In the genomic region with DNA sequence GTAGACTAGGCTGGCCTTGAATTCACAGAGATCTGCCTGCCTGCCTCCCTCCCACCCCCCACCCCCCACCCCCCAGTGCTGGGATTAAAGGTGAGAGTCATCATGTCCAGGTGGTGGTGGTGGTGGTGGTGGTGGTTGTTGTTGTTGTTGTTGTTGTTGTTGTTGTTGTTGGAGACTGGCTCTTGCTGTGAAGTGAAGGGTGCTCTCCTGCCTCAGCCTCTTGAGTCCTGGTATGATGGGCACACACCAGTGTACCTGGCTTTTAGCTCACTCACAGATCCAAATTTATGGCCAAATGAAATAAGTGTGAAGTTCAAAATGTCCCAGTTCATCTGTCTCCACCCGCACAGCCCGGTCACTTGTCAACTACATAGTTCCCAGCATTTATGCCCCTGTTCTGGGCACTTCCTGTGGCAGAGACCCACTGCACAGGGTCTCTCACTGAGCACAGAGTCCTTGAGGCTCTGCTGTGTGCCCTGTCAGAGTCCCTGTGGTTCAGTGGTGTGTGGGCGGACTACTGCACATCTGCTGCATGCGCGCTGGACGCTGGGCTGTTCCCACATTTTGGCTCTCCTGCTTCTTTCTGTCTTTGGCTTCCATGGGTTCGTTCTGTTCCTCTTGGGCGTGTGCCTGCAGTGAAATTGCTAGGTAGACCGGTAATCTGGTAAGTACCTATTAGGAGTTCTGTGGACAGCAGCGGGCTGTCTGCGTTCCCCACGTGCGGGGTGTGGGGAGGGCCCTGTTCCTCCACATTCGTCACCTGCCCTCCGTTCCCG, we compare ENCODE assay signal across 13 mouse cellular contexts. TPM values are rescaled to one million over a fixed set of nuclear protein-coding genes. Genes with fewer than 3 reads are reported as not detected.
DNase-seq lines count a peak whose midpoint lies in the region; ATAC-seq and TF ChIP-seq lines count a peak whose summit lies in the region.
"Had no signal": no experiment of that assay in that cellular context is flagged by ENCODE, and none has a peak within 500 bp of the region (broad histone marks: within the 10 kb centered on the region; RNA-seq: fewer than 3 reads in every experiment).

No protein-coding gene starts in this region.

- H3K4me1 ChIP-seq in kidney, postnatal 0 days (replicated peaks; ENCODE audit: insufficient read depth, low read length) = peaks cover 63% of the 10 kb centered on the region
- peaks cover 92% of the 10 kb centered on the region for H3K4me1 ChIP-seq in embryonic facial prominence, embryonic 10.5 days
- H3K4me1 ChIP-seq in limb, embryonic 15.5 days = peaks cover 88% of the 10 kb centered on the region

- H3K4me3 ChIP-seq in gastrocnemius, adult 2 months = 0 out of 2 replicates have a peak overlapping the region, but pooled peaks have one; percentile 5
- H3K4me3 ChIP-seq in kidney, postnatal 0 days (replicated peaks; ENCODE audit: low read depth, low read length) = no peak overlapping the region
- H3K4me3 ChIP-seq in embryonic facial prominence, embryonic 10.5 days = 0 out of 2 replicates have a peak overlapping the region, but pooled peaks have one; percentile 8
- no peak overlapping the region for H3K4me3 ChIP-seq in limb, embryonic 15.5 days
- H3K4me3 ChIP-seq: erythroblast, embryonic 14.5 days had no signal

- no peak for ATAC-seq in kidney, postnatal 0 days (replicated peaks; ENCODE audit: low FRiP score, low read depth)
- ATAC-seq in limb, embryonic 15.5 days (ENCODE audit: insufficient number of reproducible peaks, low FRiP score, low TSS enrichment, low read depth) = no peak

- H3K9me3 ChIP-seq in kidney, postnatal 0 days (replicated peaks; ENCODE audit: low read length) = no peaks in the 10 kb centered on the region
- no peaks in the 10 kb centered on the region for H3K9me3 ChIP-seq in embryonic facial prominence, embryonic 10.5 days
- H3K9me3 ChIP-seq in limb, embryonic 15.5 days = no peaks in the 10 kb centered on the region

- 78% methylated on average over 16 of the region's 16 CpGs for WGBS in kidney, postnatal 0 days
- 91% methylated on average over 16 of the region's 16 CpGs for WGBS in embryonic facial prominence, embryonic 10.5 days
- WGBS in limb, embryonic 15.5 days = 71% methylated on average over 16 of the region's 16 CpGs

- no peak for DNase-seq in gastrocnemius, adult 2 months
- DNase-seq in gastrocnemius, adult 18-20 months (ENCODE audit: low spot score) = no peak
- no peak for DNase-seq in kidney, postnatal 0 days (ENCODE audit: low spot score)
- DNase-seq in kidney, postnatal 25 days = no peak
- DNase-seq in embryonic facial prominence, embryonic 10.5 days (ENCODE audit: low spot score) = no peak
- no peak for DNase-seq in spleen, postnatal 4 days (ENCODE audit: low spot score in 2 of 2)
- DNase-seq in left cerebral cortex, adult 9 months (ENCODE audit: low spot score in 2 of 2) = no peak
- DNase-seq: cerebellum, adult 8-10 months had no signal

- H3K27ac ChIP-seq in gastrocnemius, adult 2 months = peak overlapping the region; percentile 77
- peak overlapping the region; percentile 15 for H3K27ac ChIP-seq in kidney, postnatal 0 days
- H3K27ac ChIP-seq in embryonic facial prominence, embryonic 10.5 days (replicated peaks) = 0 out of 2 replicates have a peak overlapping the region, but pooled peaks have one; percentile 79
- peak overlapping the region; percentile 61 for H3K27ac ChIP-seq in limb, embryonic 15.5 days

- no peaks in the 10 kb centered on the region for H3K27me3 ChIP-seq in kidney, postnatal 0 days (ENCODE audit: insufficient read depth, low read length)
- H3K27me3 ChIP-seq in embryonic facial prominence, embryonic 10.5 days (replicated peaks; ENCODE audit: low read depth, poor library complexity, severe bottlenecking) = no peaks in the 10 kb centered on the region
- no peaks in the 10 kb centered on the region for H3K27me3 ChIP-seq in limb, embryonic 15.5 days

- no peak overlapping the region for H3K4me2 ChIP-seq in kidney, postnatal 0 days (ENCODE audit: low read length)
- no peak overlapping the region for H3K4me2 ChIP-seq in limb, embryonic 15.5 days

- intact Hi-C loops in gastrocnemius, adult 2 months (cut with DNase I) = no loop called here

- peaks cover 16% of the 10 kb centered on the region for H3K36me3 ChIP-seq in kidney, postnatal 0 days (ENCODE audit: insufficient read depth, low read length)
- peaks cover 99% of the 10 kb centered on the region for H3K36me3 ChIP-seq in embryonic facial prominence, embryonic 10.5 days (replicated peaks)
- peaks cover 37% of the 10 kb centered on the region for H3K36me3 ChIP-seq in limb, embryonic 15.5 days

- no peak for TF ChIP-seq CTCF in gastrocnemius, adult 2 months (IDR thresholded peaks at IDR 0.05)
- no peak for TF ChIP-seq CTCF in kidney, postnatal 0 days (IDR thresholded peaks at IDR 0.05; ENCODE audit: low read depth)

- no peak overlapping the region for H3K9ac ChIP-seq in kidney, postnatal 0 days (ENCODE audit: low read depth, low read length)
- no peak overlapping the region for H3K9ac ChIP-seq in limb, embryonic 15.5 days

RNA-seq across cellular contexts. Expression of a gene that starts 8.1 kb away (rescaled TPM):
- total RNA-seq in gastrocnemius, adult 2 months (2021) = 1 to 10 TPM; 1.8 to 2.1 TPM
- total RNA-seq in gastrocnemius, adult 18-20 months (2021) = 1 to 10 TPM; 1.5 to 1.7 TPM
- polyA plus RNA-seq in kidney, postnatal 0 days (2015; fragmentation: Nextera tagmentation; extraction: Ambion mirVana) = 4.1 and 4.5 TPM in 2 replicates
- 15.7 and 18.0 TPM in 2 replicates for polyA plus RNA-seq in embryonic facial prominence, embryonic 10.5 days (2016; fragmentation: Nextera tagmentation; extraction: Ambion mirVana)
- polyA plus RNA-seq in limb, embryonic 15.5 days (2015; fragmentation: Nextera tagmentation; extraction: Ambion mirVana) = 5.7 and 7.4 TPM in 2 replicates

RNA-seq across cellular contexts. Expression of a gene that starts 14.0 kb away (rescaled TPM):
- total RNA-seq in gastrocnemius, adult 2 months (2021) = 100 to 1,000 TPM; 107 to 121 TPM
- total RNA-seq in gastrocnemius, adult 18-20 months (2021) = 100 to 1,000 TPM; 114 to 115 TPM
- polyA plus RNA-seq in kidney, postnatal 0 days (2015; fragmentation: Nextera tagmentation; extraction: Ambion mirVana) = 120 and 137 TPM in 2 replicates
- polyA plus RNA-seq in embryonic facial prominence, embryonic 10.5 days (2016; fragmentation: Nextera tagmentation; extraction: Ambion mirVana) = 125 and 136 TPM in 2 replicates
- polyA plus RNA-seq in limb, embryonic 15.5 days (2015; fragmentation: Nextera tagmentation; extraction: Ambion mirVana) = 159 and 161 TPM in 2 replicates

RNA-seq across cellular contexts. Expression of a gene that starts 18.2 kb away (rescaled TPM):
- total RNA-seq in gastrocnemius, adult 2 months (2021) = under 1 TPM; 0.17 to 0.23 TPM
- under 1 TPM; 0.21 TPM for total RNA-seq in gastrocnemius, adult 18-20 months (2021)
- 1.6 and 1.8 TPM in 2 replicates for polyA plus RNA-seq in kidney, postnatal 0 days (2015; fragmentation: Nextera tagmentation; extraction: Ambion mirVana)
- polyA plus RNA-seq in embryonic facial prominence, embryonic 10.5 days (2016; fragmentation: Nextera tagmentation; extraction: Ambion mirVana) = 0.33 and 0.37 TPM in 2 replicates
- 1.0 and 1.2 TPM in 2 replicates for polyA plus RNA-seq in limb, embryonic 15.5 days (2015; fragmentation: Nextera tagmentation; extraction: Ambion mirVana)

RNA-seq across cellular contexts. Expression of a gene that starts 24.3 kb away (rescaled TPM):
- not detected for total RNA-seq in gastrocnemius, adult 2 months (2021)
- not detected for total RNA-seq in gastrocnemius, adult 18-20 months (2021)
- polyA plus RNA-seq in kidney, postnatal 0 days (2015; fragmentation: Nextera tagmentation; extraction: Ambion mirVana) = 4.8 and 21.6 TPM in 2 replicates
- 3.4 TPM in 1 of 2 replicates, not detected in the other for polyA plus RNA-seq in embryonic facial prominence, embryonic 10.5 days (2016; fragmentation: Nextera tagmentation; extraction: Ambion mirVana)
- polyA plus RNA-seq in limb, embryonic 15.5 days (2015; fragmentation: Nextera tagmentation; extraction: Ambion mirVana) = not detected in 2 replicates
- total RNA-seq: adrenal gland, postnatal 4 days; hematopoietic stem cell, adult 5-6 weeks had no signal
- polyA plus RNA-seq: liver, embryonic 16.5 days had no signal

RNA-seq across cellular contexts. Expression of a gene that starts 25.0 kb away (rescaled TPM):
- total RNA-seq in gastrocnemius, adult 2 months (2021) = 10 to 100 TPM; 19.7 to 22.0 TPM
- total RNA-seq in gastrocnemius, adult 18-20 months (2021) = 10 to 100 TPM; 21.0 to 22.9 TPM
- polyA plus RNA-seq in kidney, postnatal 0 days (2015; fragmentation: Nextera tagmentation; extraction: Ambion mirVana) = 78.9 and 81.9 TPM in 2 replicates
- polyA plus RNA-seq in embryonic facial prominence, embryonic 10.5 days (2016; fragmentation: Nextera tagmentation; extraction: Ambion mirVana) = 166 TPM in 2 replicates
- 81.7 and 83.6 TPM in 2 replicates for polyA plus RNA-seq in limb, embryonic 15.5 days (2015; fragmentation: Nextera tagmentation; extraction: Ambion mirVana)

Comparison
In these comparisons a context has a peak if more than half of its experiments do, and no peak if none do; other contexts are left out.
1. H3K27ac ChIP-seq: peak in every context shown above with its lines; median percentile 79 in embryonic facial prominence, embryonic 10.5 days; 77 in gastrocnemius, adult 2 months; 61 in limb, embryonic 15.5 days; 15 in kidney, postnatal 0 days.
2. H3K4me3 ChIP-seq: peak in gastrocnemius, adult 2 months (single experiment) and embryonic facial prominence, embryonic 10.5 days (single experiment); none in kidney, postnatal 0 days (single experiment) and limb, embryonic 15.5 days (single experiment).